Mouse (Mus musculus) thymus, adult 2 months (tissue): ENCODE data around the gene Vac14.

Experiments used
- CTCF ChIP-seq: fragments of 200-500 bp; IDR thresholded peaks from 2 replicates; pipeline ENCODE4 v1.5.1; 2012; ENCODE audit warnings: mild to moderate bottlenecking, control low read depth, low read length, moderate library complexity, borderline replicate concordance; ENCODE audit not compliant: control insufficient read depth, poor library complexity, insufficient read depth; ENCODE audit errors: extremely low read depth
- POLR2A ChIP-seq: fragments of 200-500 bp; IDR thresholded peaks from 2 replicates; pipeline ENCODE4 v1.6.1; 2012; ENCODE audit warnings: mild to moderate bottlenecking, low read length, control low read depth, moderate library complexity; ENCODE audit not compliant: control insufficient read depth, poor library complexity, insufficient read depth; ENCODE audit errors: extremely low read depth

DNA sequence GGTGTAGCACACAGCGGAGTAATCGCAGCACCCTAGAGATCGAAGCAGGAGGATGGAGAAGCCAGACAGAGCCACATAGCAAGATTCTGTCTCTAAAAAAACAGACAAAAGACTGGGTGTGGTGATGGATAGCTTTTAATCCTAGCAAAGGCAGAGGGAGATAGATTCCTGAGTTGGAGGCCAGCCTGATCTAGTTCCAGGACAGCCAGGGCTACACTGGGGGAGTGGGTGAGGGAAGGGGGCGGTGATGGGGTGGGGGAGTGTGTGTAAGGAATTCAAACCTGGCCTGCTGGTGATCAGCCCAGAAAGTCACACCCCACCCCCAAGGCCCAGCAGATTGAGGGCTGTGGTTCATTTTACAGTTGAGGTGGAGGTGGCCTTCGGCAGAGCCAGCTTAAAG is 137.8 kb downstream of the Vac14 start:
- no peak for TF ChIP-seq CTCF
- TF ChIP-seq POLR2A, result no peak
